Mouse (Mus musculus): Measurements from ENCODE around the gene Ncbp3.

- no peak for TF ChIP-seq CTCF (IDR thresholded peaks at IDR 0.05; ENCODE audit: low read depth, low read length)
- no peak for TF ChIP-seq POLR2A (IDR thresholded peaks at IDR 0.05; ENCODE audit: extremely low read depth, insufficient read depth, low read length)
Observed at GRCm38 (mm10) chr11:73108898-73109625, 61.5 kb downstream of the Ncbp3 start.
